Mouse (Mus musculus) hindbrain, embryonic 10.5 days (tissue): ENCODE data around the gene Casz1. TPM values are rescaled to one million over a fixed set of nuclear protein-coding genes. Genes with fewer than 3 reads are reported as not detected.

Source experiments
- DNase-seq: peaks from one replicate; pipeline ENCODE4 v3.0.0-alpha.2; 2017; ENCODE audit warnings: low spot score
- H3K27ac ChIP-seq: fragments of 300-500 bp; sonication (generic); 2 replicates; pipeline ENCODE4 v1.5.1; 2016; ENCODE audit warnings: mild to moderate bottlenecking, moderate library complexity
- H3K27me3 ChIP-seq: fragments of 300-500 bp; sonication (generic); 2 replicates; pipeline ENCODE4 v1.6.1; 2016; ENCODE audit warnings: mild to moderate bottlenecking; ENCODE audit not compliant: poor library complexity, insufficient read depth, severe bottlenecking
- H3K36me3 ChIP-seq: fragments of 300-500 bp; sonication (generic); 2 replicates; pipeline ENCODE4 v1.6.1; 2016; ENCODE audit warnings: mild to moderate bottlenecking, moderate library complexity
- H3K4me1 ChIP-seq: fragments of 300-500 bp; sonication (generic); replicated peaks from 2 replicates; pipeline ENCODE4 v1.6.1; 2016; ENCODE audit warnings: mild to moderate bottlenecking
- H3K4me3 ChIP-seq: fragments of 300-500 bp; sonication (generic); 2 replicates; pipeline ENCODE4 v1.5.1; 2016; ENCODE audit warnings: mild to moderate bottlenecking, moderate library complexity
- H3K9me3 ChIP-seq: fragments of 300-500 bp; sonication (generic); 2 replicates; pipeline ENCODE4 v1.6.1; 2016; ENCODE audit warnings: mild to moderate bottlenecking, moderate library complexity
- WGBS: fragments of 180-500 bp; shearing (Covaris S2); methylation state at CpG from one replicate; pipeline ENCODE4 v1.1.7; 2016; 5-methylcytosine and 5-hydroxymethylcytosine counted together
- polyA plus RNA-seq: library from polyadenylated mRNA; unstranded; fragments of >200 nt; fragmentation: Nextera tagmentation; extraction: Ambion mirVana; gene quantifications from 2 replicates; pipeline ENCODE4 v1.2.1, GENCODE M21; 2016

Gene Casz1
- polyA plus RNA-seq, 1 experiment from 2014 or later: 14.4 TPM

- Histone ChIP-seq H3K36me3 (peaks cover 16% of the 10 kb centered on the region; the same call in 1 of the 2 replicates), H3K9me3 (no peaks in the 10 kb centered on the region), H3K4me1 (peaks cover 78% of the 10 kb centered on the region), H3K4me3 (no peak overlapping the region), H3K27me3 (peaks cover 99% of the 10 kb centered on the region), H3K27ac (0 out of 2 replicates have a peak overlapping the region, but pooled peaks have one; percentile 60)
- WGBS: 77% methylated on average over 12 of the region's 12 CpGs
- no peak for DNase-seq
Measured at GRCm38 (mm10) chr4:148872783-148873182, 68.6 kb downstream of the Casz1 start.

GRCm38 (mm10) chr4:148876166-148876565 is 71.9 kb downstream of the Casz1 start:
- no peak overlapping the region for H3K27ac ChIP-seq
- 82% methylated on average over 9 of the region's 9 CpGs for WGBS
- DNase-seq: no peak
- H3K4me3 ChIP-seq: no peak overlapping the region
- H3K27me3 ChIP-seq: peaks cover 100% of the 10 kb centered on the region
- H3K4me1 ChIP-seq: peaks cover 88% of the 10 kb centered on the region
- peaks cover 16% of the 10 kb centered on the region; the same call in 1 of the 2 replicates for H3K36me3 ChIP-seq
- H3K9me3 ChIP-seq: no peaks in the 10 kb centered on the region

- H3K4me3 ChIP-seq: no peak overlapping the region
- 87% methylated on average over 8 of the region's 8 CpGs for WGBS
- H3K27me3 ChIP-seq: peaks cover 100% of the 10 kb centered on the region
- DNase-seq: no peak
- peaks cover 88% of the 10 kb centered on the region for H3K4me1 ChIP-seq
- H3K9me3 ChIP-seq: no peaks in the 10 kb centered on the region
- H3K27ac ChIP-seq: no peak overlapping the region
- peaks cover 16% of the 10 kb centered on the region; the same call in 1 of the 2 replicates for H3K36me3 ChIP-seq
Measured at GRCm38 (mm10) chr4:148876867-148877266, 72.6 kb downstream of the Casz1 start.

- Histone ChIP-seq H3K4me3 (no peak overlapping the region), H3K4me1 (peaks cover 88% of the 10 kb centered on the region), H3K27ac (peak overlapping the region; percentile 56), H3K36me3 (peaks cover 16% of the 10 kb centered on the region; the same call in 1 of the 2 replicates), H3K9me3 (no peaks in the 10 kb centered on the region), H3K27me3 (peaks cover 99% of the 10 kb centered on the region)
- 49% methylated on average over 11 of the region's 11 CpGs for WGBS
- no peak for DNase-seq
Measured at GRCm38 (mm10) chr4:148878192-148878983, 74.2 kb downstream of the Casz1 start.

- peaks cover 88% of the 10 kb centered on the region for H3K4me1 ChIP-seq
- WGBS: 59% methylated on average over 11 of the region's 11 CpGs
- H3K36me3 ChIP-seq: peaks cover 12% of the 10 kb centered on the region; the same call in 1 of the 2 replicates
- H3K27me3 ChIP-seq: peaks cover 99% of the 10 kb centered on the region
- H3K4me3 ChIP-seq: no peak overlapping the region
- H3K9me3 ChIP-seq: no peaks in the 10 kb centered on the region
- H3K27ac ChIP-seq: peak overlapping the region; percentile 3; the same call in 1 of the 2 replicates
- DNase-seq: no peak
Measured at GRCm38 (mm10) chr4:148878984-148879610, 74.9 kb downstream of the Casz1 start.

- DNase-seq: no peak
- peaks cover 7% of the 10 kb centered on the region; the same call in 1 of the 2 replicates for H3K36me3 ChIP-seq
- H3K27me3 ChIP-seq: peaks cover 99% of the 10 kb centered on the region
- H3K27ac ChIP-seq: 0 out of 2 replicates have a peak overlapping the region, but pooled peaks have one; percentile 83
- peaks cover 89% of the 10 kb centered on the region for H3K4me1 ChIP-seq
- 83% methylated on average over 3 of the region's 3 CpGs for WGBS
- no peak overlapping the region for H3K4me3 ChIP-seq
- H3K9me3 ChIP-seq: no peaks in the 10 kb centered on the region
Measured at GRCm38 (mm10) chr4:148879631-148880030, 75.4 kb downstream of the Casz1 start.

GRCm38 (mm10) chr4:148881001-148881669 is 76.9 kb downstream of the Casz1 start:
- 12% methylated on average over 17 of the region's 17 CpGs for WGBS
- Histone ChIP-seq H3K36me3 (no peaks in the 10 kb centered on the region), H3K4me1 (peaks cover 97% of the 10 kb centered on the region), H3K9me3 (no peaks in the 10 kb centered on the region), H3K27me3 (peaks cover 97% of the 10 kb centered on the region), H3K27ac (peak overlapping the region; percentile 83), H3K4me3 (0 out of 2 replicates have a peak overlapping the region, but pooled peaks have one; percentile 12)
- DNase-seq: peak; percentile 76

- 65% methylated on average over 5 of the region's 5 CpGs for WGBS
- peaks cover 97% of the 10 kb centered on the region for H3K4me1 ChIP-seq
- H3K27me3 ChIP-seq: peaks cover 97% of the 10 kb centered on the region
- H3K36me3 ChIP-seq: no peaks in the 10 kb centered on the region
- H3K9me3 ChIP-seq: no peaks in the 10 kb centered on the region
- no peak overlapping the region for H3K4me3 ChIP-seq
- DNase-seq: no peak
- H3K27ac ChIP-seq: peak overlapping the region; percentile 83
Measured at GRCm38 (mm10) chr4:148881838-148882237, 77.6 kb downstream of the Casz1 start.

- H3K9me3 ChIP-seq: no peaks in the 10 kb centered on the region
- H3K27ac ChIP-seq: peak overlapping the region; percentile 75
- H3K36me3 ChIP-seq: no peaks in the 10 kb centered on the region
- peaks cover 97% of the 10 kb centered on the region for H3K4me1 ChIP-seq
- H3K27me3 ChIP-seq: peaks cover 97% of the 10 kb centered on the region
- WGBS: 19% methylated on average over 17 of the region's 17 CpGs
- DNase-seq: no peak
- peak overlapping the region; percentile 26; the same call in 1 of the 2 replicates for H3K4me3 ChIP-seq
Measured at GRCm38 (mm10) chr4:148882360-148882929, 78.2 kb downstream of the Casz1 start.

GRCm38 (mm10) chr4:148884596-148884995 is 80.4 kb downstream of the Casz1 start:
- Histone ChIP-seq H3K27ac (peak overlapping the region; percentile 93), H3K9me3 (no peaks in the 10 kb centered on the region), H3K27me3 (peaks cover 97% of the 10 kb centered on the region), H3K36me3 (no peaks in the 10 kb centered on the region), H3K4me1 (peaks cover 99% of the 10 kb centered on the region), H3K4me3 (no peak overlapping the region)
- no peak for DNase-seq
- 78% methylated on average over 14 of the region's 14 CpGs for WGBS

GRCm38 (mm10) chr4:148885401-148885800 is 81.2 kb downstream of the Casz1 start:
- Histone ChIP-seq H3K27me3 (peaks cover 97% of the 10 kb centered on the region), H3K9me3 (no peaks in the 10 kb centered on the region), H3K4me1 (peaks cover 99% of the 10 kb centered on the region), H3K36me3 (no peaks in the 10 kb centered on the region), H3K27ac (peak overlapping the region; percentile 93), H3K4me3 (peak overlapping the region; percentile 21; the same call in 1 of the 2 replicates)
- 23% methylated on average over 10 of the region's 10 CpGs for WGBS
- DNase-seq: peak; percentile 61

- H3K27ac ChIP-seq: peak overlapping the region; percentile 93
- DNase-seq: peak; percentile 79
- H3K4me1 ChIP-seq: peaks cover 99% of the 10 kb centered on the region
- no peaks in the 10 kb centered on the region for H3K36me3 ChIP-seq
- 31% methylated on average over 9 of the region's 9 CpGs for WGBS
- peaks cover 96% of the 10 kb centered on the region for H3K27me3 ChIP-seq
- H3K9me3 ChIP-seq: no peaks in the 10 kb centered on the region
- H3K4me3 ChIP-seq: peak overlapping the region; percentile 18; the same call in 1 of the 2 replicates
Measured at GRCm38 (mm10) chr4:148885921-148886540, 81.8 kb downstream of the Casz1 start.
